Mouse (Mus musculus): Measurements from ENCODE around the gene Gpr62.

Gpr62 gene

GRCm38 (mm10) chr9:106456325-106457162 lies 9.2 kb downstream of the Gpr62 start:
- no peak for DNase-seq (ENCODE audit: low read depth, low spot score)

- peak; percentile 90 for DNase-seq (ENCODE audit: low read depth, low spot score)
Observed at GRCm38 (mm10) chr9:106454888-106455681, 10.7 kb downstream of the Gpr62 start.

GRCm38 (mm10) chr9:106454071-106454761 lies 11.5 kb downstream of the Gpr62 start:
- DNase-seq (ENCODE audit: low read depth, low spot score): peak; percentile 72

GRCm38 (mm10) chr9:106453271-106454070 lies 12.3 kb downstream of the Gpr62 start, which contains the start of gene Pcbp4:
Pcbp4 (plus strand) TSS chr9:106453291.
- peak; percentile 65 for DNase-seq (ENCODE audit: low read depth, low spot score)

GRCm38 (mm10) chr9:106452821-106453220 lies 12.9 kb downstream of the Gpr62 start:
- DNase-seq (ENCODE audit: low read depth, low spot score): peak; percentile 81

- DNase-seq (ENCODE audit: low read depth, low spot score): no peak
Observed at GRCm38 (mm10) chr9:106452351-106452750, 13.4 kb downstream of the Gpr62 start.

- DNase-seq (ENCODE audit: low read depth, low spot score): no peak
Observed at GRCm38 (mm10) chr9:106451899-106452298, 13.8 kb downstream of the Gpr62 start.

GRCm38 (mm10) chr9:106451298-106451697 lies 14.4 kb downstream of the Gpr62 start:
- DNase-seq (ENCODE audit: low read depth, low spot score): no peak

- peak; percentile 72 for DNase-seq (ENCODE audit: low read depth, low spot score)
Observed at GRCm38 (mm10) chr9:106450661-106451060, 15.1 kb downstream of the Gpr62 start.

GRCm38 (mm10) chr9:106449947-106450346 lies 15.8 kb downstream of the Gpr62 start:
- no peak for DNase-seq (ENCODE audit: low read depth, low spot score)

- peak; percentile 75 for DNase-seq (ENCODE audit: low read depth, low spot score)
Observed at GRCm38 (mm10) chr9:106448498-106449031, 17.2 kb downstream of the Gpr62 start.

GRCm38 (mm10) chr9:106447951-106448350 lies 17.8 kb downstream of the Gpr62 start:
- DNase-seq (ENCODE audit: low read depth, low spot score): no peak

- DNase-seq (ENCODE audit: low read depth, low spot score): peak; percentile 89
Observed at GRCm38 (mm10) chr9:106447348-106447747, 18.4 kb downstream of the Gpr62 start, which contains the start of the genes Abhd14b and Abhd14a. Abhd14b (plus strand) TSS chr9:106447459. Abhd14a (minus strand) TSS chr9:106447678.

- DNase-seq (ENCODE audit: low read depth, low spot score): no peak
Observed at GRCm38 (mm10) chr9:106444836-106445235, 20.9 kb downstream of the Gpr62 start.

- no peak for DNase-seq (ENCODE audit: low read depth, low spot score)
Observed at GRCm38 (mm10) chr9:106442680-106443079, 23.1 kb downstream of the Gpr62 start.

- DNase-seq (ENCODE audit: low read depth, low spot score): no peak
Observed at GRCm38 (mm10) chr9:106436566-106436965, 29.2 kb downstream of the Gpr62 start.

GRCm38 (mm10) chr9:106433389-106433788 lies 32.3 kb downstream of the Gpr62 start:
- DNase-seq (ENCODE audit: low read depth, low spot score): no peak

- no peak for DNase-seq (ENCODE audit: low read depth, low spot score)
Observed at GRCm38 (mm10) chr9:106430015-106430264, 35.8 kb downstream of the Gpr62 start.

GRCm38 (mm10) chr9:106429221-106430014 lies 36.3 kb downstream of the Gpr62 start, which contains the start of gene Rpl29:
Rpl29 (plus strand) TSS chr9:106429454.
- peak; percentile 98 for DNase-seq (ENCODE audit: low read depth, low spot score)

- no peak for DNase-seq (ENCODE audit: low read depth, low spot score)
Observed at GRCm38 (mm10) chr9:106428719-106429220, 37.0 kb downstream of the Gpr62 start.

Data from R1 (cell line).